Mouse (Mus musculus): Measurements from ENCODE around the gene Gmpr. TPM values are rescaled to one million over a fixed set of nuclear protein-coding genes. Genes with fewer than 3 reads are reported as not detected.
"Not testable (repeated sequence)": the region's sequence is repeated elsewhere in the genome, so short reads cannot be mapped to it uniquely, and the experiment has no call there.

The Gmpr gene
- polyA plus RNA-seq, 1 experiment from 2014 or later: 39.5 TPM

- H3K27me3 ChIP-seq (ENCODE audit: control insufficient read depth, insufficient read depth, low read length): peaks cover 6% of the 10 kb centered on the region; the same call in 1 of the 2 replicates
- no peak overlapping the region for H3K4me3 ChIP-seq (replicated peaks; ENCODE audit: low read length)
- H3K9ac ChIP-seq: no peak overlapping the region
- no peak overlapping the region for H3K4me2 ChIP-seq (replicated peaks)
- DNase-seq (ENCODE audit: low spot score) (no peak), ATAC-seq (ENCODE audit: low FRiP score) (no peak)
- 51% methylated on average over 10 of the region's 10 CpGs for WGBS
- peaks cover 12% of the 10 kb centered on the region for H3K4me1 ChIP-seq (replicated peaks; ENCODE audit: control insufficient read depth, insufficient read depth, low read length)
- H3K36me3 ChIP-seq (replicated peaks; ENCODE audit: control insufficient read depth, insufficient read depth): no peaks in the 10 kb centered on the region
- no peak overlapping the region for H3K27ac ChIP-seq
- no peaks in the 10 kb centered on the region for H3K9me3 ChIP-seq (ENCODE audit: control insufficient read depth, low read length)
Measured at GRCm38 (mm10) chr13:45473311-45473710, 33.9 kb upstream of the Gmpr start.

GRCm38 (mm10) chr13:45475297-45475696, 31.9 kb upstream of the Gmpr start:
- Histone ChIP-seq H3K4me2 (replicated peaks) (no peak overlapping the region), H3K36me3 (replicated peaks; ENCODE audit: control insufficient read depth, insufficient read depth) (no peaks in the 10 kb centered on the region), H3K9me3 (ENCODE audit: control insufficient read depth, low read length) (no peaks in the 10 kb centered on the region), H3K27me3 (ENCODE audit: control insufficient read depth, insufficient read depth, low read length) (peaks cover 4% of the 10 kb centered on the region; the same call in 1 of the 2 replicates), H3K9ac (no peak overlapping the region), H3K27ac (no peak overlapping the region), H3K4me1 (replicated peaks; ENCODE audit: control insufficient read depth, insufficient read depth, low read length) (no peaks in the 10 kb centered on the region), H3K4me3 (replicated peaks; ENCODE audit: low read length) (no peak overlapping the region)
- WGBS: 81% methylated on average over 8 of the region's 8 CpGs
- no peak for DNase-seq (ENCODE audit: low spot score)
- no peak for ATAC-seq (ENCODE audit: low FRiP score)

- Histone ChIP-seq H3K36me3 (replicated peaks; ENCODE audit: control insufficient read depth, insufficient read depth) (no peaks in the 10 kb centered on the region), H3K4me3 (replicated peaks; ENCODE audit: low read length) (no peak overlapping the region), H3K9me3 (ENCODE audit: control insufficient read depth, low read length) (no peaks in the 10 kb centered on the region), H3K4me1 (replicated peaks; ENCODE audit: control insufficient read depth, insufficient read depth, low read length) (no peaks in the 10 kb centered on the region), H3K27ac (no peak overlapping the region), H3K9ac (no peak overlapping the region), H3K4me2 (replicated peaks) (no peak overlapping the region), H3K27me3 (ENCODE audit: control insufficient read depth, insufficient read depth, low read length) (no peaks in the 10 kb centered on the region)
- ATAC-seq (ENCODE audit: low FRiP score) (no peak; the same call in 1 of the 2 replicates), DNase-seq (ENCODE audit: low spot score) (peak; percentile 92)
- 39% methylated on average over 3 of the region's 3 CpGs for WGBS
Measured at GRCm38 (mm10) chr13:45477183-45477582, 30.1 kb upstream of the Gmpr start.

GRCm38 (mm10) chr13:45479951-45480350, 27.3 kb upstream of the Gmpr start:
- Histone ChIP-seq H3K9ac (no peak overlapping the region), H3K9me3 (ENCODE audit: control insufficient read depth, low read length) (no peaks in the 10 kb centered on the region), H3K4me2 (replicated peaks) (no peak overlapping the region), H3K4me3 (replicated peaks; ENCODE audit: low read length) (no peak overlapping the region), H3K36me3 (replicated peaks; ENCODE audit: control insufficient read depth, insufficient read depth) (no peaks in the 10 kb centered on the region), H3K27ac (no peak overlapping the region), H3K27me3 (ENCODE audit: control insufficient read depth, insufficient read depth, low read length) (no peaks in the 10 kb centered on the region), H3K4me1 (replicated peaks; ENCODE audit: control insufficient read depth, insufficient read depth, low read length) (no peaks in the 10 kb centered on the region)
- ATAC-seq (ENCODE audit: low FRiP score): no peak
- 83% methylated on average over 6 of the region's 6 CpGs for WGBS
- no peak for DNase-seq (ENCODE audit: low spot score)

GRCm38 (mm10) chr13:45483215-45483614, 24.0 kb upstream of the Gmpr start:
- Histone ChIP-seq H3K36me3 (replicated peaks; ENCODE audit: control insufficient read depth, insufficient read depth) (no peaks in the 10 kb centered on the region), H3K9me3 (ENCODE audit: control insufficient read depth, low read length) (0 out of 2 replicates have a peak, but pooled peaks cover 3% of the 10 kb centered on the region), H3K9ac (no peak overlapping the region), H3K4me1 (replicated peaks; ENCODE audit: control insufficient read depth, insufficient read depth, low read length) (no peaks in the 10 kb centered on the region), H3K4me2 (replicated peaks) (no peak overlapping the region), H3K27me3 (ENCODE audit: control insufficient read depth, insufficient read depth, low read length) (no peaks in the 10 kb centered on the region), H3K4me3 (replicated peaks; ENCODE audit: low read length) (no peak overlapping the region), H3K27ac (no peak overlapping the region)
- ATAC-seq (ENCODE audit: low FRiP score): no peak
- DNase-seq (ENCODE audit: low spot score): no peak
- 93% methylated on average over 2 of the region's 2 CpGs for WGBS

DNA sequence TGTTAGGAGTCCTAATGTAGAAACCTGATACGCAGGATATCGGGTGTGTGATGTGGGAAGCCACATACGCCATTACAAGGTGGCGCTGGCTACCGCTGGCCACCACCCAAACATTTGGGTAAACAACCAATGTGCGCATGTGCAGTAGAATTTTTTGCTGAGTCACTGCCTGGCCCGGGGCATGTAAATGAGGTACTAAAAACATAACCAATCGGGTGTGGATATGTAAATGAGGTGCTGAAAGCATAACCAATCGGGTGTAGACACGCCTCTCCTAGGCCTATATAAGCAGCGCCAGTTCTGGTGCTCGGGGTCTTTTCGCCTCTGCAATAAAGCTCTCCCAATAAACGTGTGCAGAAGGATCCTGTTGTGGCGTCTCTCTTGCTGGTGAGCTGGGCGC, 23.3 kb upstream of the Gmpr start:
- H3K36me3 ChIP-seq (replicated peaks; ENCODE audit: control insufficient read depth, insufficient read depth); H3K9ac ChIP-seq; H3K9me3 ChIP-seq (ENCODE audit: control insufficient read depth, low read length); H3K4me2 ChIP-seq (replicated peaks); ATAC-seq (ENCODE audit: low FRiP score); H3K4me3 ChIP-seq (replicated peaks; ENCODE audit: low read length); H3K27me3 ChIP-seq (ENCODE audit: control insufficient read depth, insufficient read depth, low read length); DNase-seq (ENCODE audit: low spot score); H3K27ac ChIP-seq; H3K4me1 ChIP-seq (replicated peaks; ENCODE audit: control insufficient read depth, insufficient read depth, low read length): not testable (repeated sequence)
- WGBS: 96% methylated on average over 16 of the region's 16 CpGs

DNA sequence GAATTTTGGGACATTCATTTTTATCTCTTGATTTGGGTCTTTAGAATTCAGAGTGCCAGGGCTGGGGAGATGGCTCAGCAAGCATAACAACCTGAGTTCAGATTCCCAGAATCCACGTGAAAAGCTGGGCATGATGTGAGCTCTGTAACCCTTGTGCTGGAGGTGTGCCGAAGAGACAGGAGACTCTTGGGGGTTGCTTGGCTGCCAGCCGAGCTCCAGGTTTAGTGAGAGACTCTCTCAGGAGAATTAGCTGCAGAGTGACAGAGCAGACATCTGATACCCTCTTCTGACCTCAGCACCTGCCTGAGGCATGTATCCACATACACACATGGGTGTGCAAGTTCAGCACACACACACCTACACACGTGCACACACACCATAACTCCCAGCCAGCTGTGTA, 21.6 kb upstream of the Gmpr start:
- no peaks in the 10 kb centered on the region for H3K36me3 ChIP-seq (replicated peaks; ENCODE audit: control insufficient read depth, insufficient read depth)
- no peak overlapping the region for H3K4me3 ChIP-seq (replicated peaks; ENCODE audit: low read length)
- no peaks in the 10 kb centered on the region for H3K4me1 ChIP-seq (replicated peaks; ENCODE audit: control insufficient read depth, insufficient read depth, low read length)
- no peaks in the 10 kb centered on the region for H3K27me3 ChIP-seq (ENCODE audit: control insufficient read depth, insufficient read depth, low read length)
- H3K9me3 ChIP-seq (ENCODE audit: control insufficient read depth, low read length): 0 out of 2 replicates have a peak, but pooled peaks cover 3% of the 10 kb centered on the region
- ATAC-seq (ENCODE audit: low FRiP score): no peak
- H3K4me2 ChIP-seq (replicated peaks): no peak overlapping the region
- DNase-seq (ENCODE audit: low spot score): no peak
- H3K27ac ChIP-seq: no peak overlapping the region
- WGBS: 75% methylated on average over 4 of the region's 4 CpGs
- no peak overlapping the region for H3K9ac ChIP-seq

- no peak overlapping the region for H3K9ac ChIP-seq
- ATAC-seq (ENCODE audit: low FRiP score) (no peak), DNase-seq (ENCODE audit: low spot score) (peak; percentile 50)
- no peaks in the 10 kb centered on the region for H3K27me3 ChIP-seq (ENCODE audit: control insufficient read depth, insufficient read depth, low read length)
- no peak overlapping the region for H3K4me3 ChIP-seq (replicated peaks; ENCODE audit: low read length)
- H3K4me2 ChIP-seq (replicated peaks): no peak overlapping the region
- no peaks in the 10 kb centered on the region for H3K36me3 ChIP-seq (replicated peaks; ENCODE audit: control insufficient read depth, insufficient read depth)
- WGBS: 66% methylated on average over 2 of the region's 2 CpGs
- 0 out of 2 replicates have a peak, but pooled peaks cover 3% of the 10 kb centered on the region for H3K9me3 ChIP-seq (ENCODE audit: control insufficient read depth, low read length)
- H3K4me1 ChIP-seq (replicated peaks; ENCODE audit: control insufficient read depth, insufficient read depth, low read length): no peaks in the 10 kb centered on the region
- no peak overlapping the region for H3K27ac ChIP-seq
Measured at GRCm38 (mm10) chr13:45486598-45486997, 20.6 kb upstream of the Gmpr start.

DNA sequence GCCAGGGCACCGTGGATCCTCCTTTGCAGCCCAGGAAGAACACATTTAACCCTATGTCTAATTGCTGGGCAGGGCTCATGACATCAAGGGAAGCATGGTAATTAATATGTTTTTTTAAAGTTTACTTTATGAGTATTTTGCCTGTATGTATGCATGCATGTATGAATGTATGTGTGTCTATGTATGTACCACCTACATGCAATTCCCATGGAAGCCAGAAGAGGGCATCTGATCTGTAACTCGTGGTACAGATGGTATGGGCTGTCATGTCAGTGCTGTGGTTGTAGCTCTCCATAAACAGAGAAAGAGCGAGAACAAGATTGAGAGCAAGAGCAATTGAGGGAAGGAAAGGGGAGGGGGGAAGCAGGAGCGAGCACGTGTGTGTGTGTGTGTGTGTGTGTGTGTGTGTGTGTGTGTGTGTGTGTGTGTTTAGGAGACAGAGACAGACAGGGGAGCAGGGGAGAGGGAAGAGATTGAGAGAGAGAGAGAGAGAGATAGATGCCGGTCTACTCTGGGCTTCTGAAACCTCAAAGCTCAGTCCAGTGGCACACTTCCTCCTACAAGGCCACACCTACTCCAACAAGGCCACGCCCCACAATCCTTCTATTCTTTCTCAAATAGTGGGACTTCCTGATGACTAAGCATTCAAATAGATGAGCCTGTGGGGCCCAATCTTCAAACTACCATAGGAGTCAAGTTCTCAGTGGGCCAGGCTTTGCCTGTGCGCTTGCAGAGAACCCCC, 15.1 kb upstream of the Gmpr start:
- Histone ChIP-seq H3K4me1 (replicated peaks; ENCODE audit: control insufficient read depth, insufficient read depth, low read length) (no peaks in the 10 kb centered on the region), H3K27me3 (ENCODE audit: control insufficient read depth, insufficient read depth, low read length) (no peaks in the 10 kb centered on the region), H3K27ac (no peak overlapping the region), H3K4me2 (replicated peaks) (no peak overlapping the region), H3K36me3 (replicated peaks; ENCODE audit: control insufficient read depth, insufficient read depth) (no peaks in the 10 kb centered on the region), H3K9ac (no peak overlapping the region), H3K4me3 (replicated peaks; ENCODE audit: low read length) (no peak overlapping the region), H3K9me3 (ENCODE audit: control insufficient read depth, low read length) (0 out of 2 replicates have a peak, but pooled peaks cover 3% of the 10 kb centered on the region)
- 87% methylated on average over 8 of the region's 8 CpGs for WGBS
- DNase-seq (ENCODE audit: low spot score) (no peak), ATAC-seq (ENCODE audit: low FRiP score) (no peak)

Data from hindbrain, embryonic 14.5 days (tissue).